Mouse (Mus musculus): ENCODE results near the gene Rabgap1l.

DNA sequence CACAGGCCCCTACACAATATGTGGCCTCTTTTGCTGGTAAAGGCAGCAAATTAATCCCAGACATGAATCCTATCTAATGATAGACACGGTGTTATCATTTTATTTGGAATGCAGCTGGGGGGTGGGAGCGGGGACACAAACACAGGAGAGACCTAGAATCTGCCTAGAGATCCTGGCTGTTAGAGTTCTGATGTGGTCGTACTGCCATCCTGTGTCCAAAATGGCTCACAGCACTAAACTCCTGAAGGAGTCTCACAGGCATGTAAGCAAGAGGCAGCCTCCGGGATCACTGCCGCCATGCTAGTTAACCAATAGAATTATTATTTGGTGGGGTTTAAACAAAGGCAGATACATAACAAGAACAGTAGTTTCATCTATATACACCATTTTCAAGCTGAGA lies 608.5 kb downstream of the Rabgap1l start:
- TF ChIP-seq CTCF (IDR thresholded peaks at IDR 0.05; ENCODE audit: low read depth, low read length) (no peak), GATA1 (IDR thresholded peaks at IDR 0.05; ENCODE audit: borderline replicate concordance, low read length) (no peak), TAL1 (conservative IDR thresholded peaks at IDR 0.05; ENCODE audit: low read depth, low read length) (no peak), GATA2 (IDR thresholded peaks at IDR 0.05; ENCODE audit: borderline replicate concordance, low read depth, low read length) (no peak), POLR2AphosphoS5 (IDR thresholded peaks at IDR 0.05; ENCODE audit: insufficient replicate concordance, low read depth, low read length) (no peak)

All from G1E (cell line).